Mouse (Mus musculus) testis, postnatal 14 days (tissue): ENCODE data around the gene Xrra1.
A peak's percentile ranks its signal among the peaks of the same experiment; 100 is the strongest.
"Not testable (repeated sequence)": the region's sequence is repeated elsewhere in the genome, so short reads cannot be mapped to it uniquely, and the experiment has no call there.

ENCODE experiments used
- DNase-seq: peaks from one replicate; pipeline ENCODE4 v3.0.0; 2021; ENCODE audit warnings: low spot score

The Xrra1 gene

GRCm38 (mm10) chr7:99953442-99954098 is 94.7 kb downstream of the Xrra1 start:
- no peak for DNase-seq

- no peak for DNase-seq
Measured at GRCm38 (mm10) chr7:99954212-99954611, 95.3 kb downstream of the Xrra1 start.

- no peak for DNase-seq
Measured at GRCm38 (mm10) chr7:99956095-99956494, 97.2 kb downstream of the Xrra1 start.

GRCm38 (mm10) chr7:99957226-99957965 is 98.5 kb downstream of the Xrra1 start:
- DNase-seq: no peak

- not testable (repeated sequence) for DNase-seq
Measured at GRCm38 (mm10) chr7:99960571-99960970, 101.7 kb downstream of the Xrra1 start.

GRCm38 (mm10) chr7:99961518-99961917 is 102.6 kb downstream of the Xrra1 start:
- DNase-seq: no peak

GRCm38 (mm10) chr7:99962536-99963236 is 103.8 kb downstream of the Xrra1 start:
- DNase-seq: peak; percentile 33

- no peak for DNase-seq
Measured at GRCm38 (mm10) chr7:99963237-99963860, 104.4 kb downstream of the Xrra1 start.

GRCm38 (mm10) chr7:99965020-99965841 is 106.3 kb downstream of the Xrra1 start:
- DNase-seq: no peak

GRCm38 (mm10) chr7:99966011-99966721 is 107.2 kb downstream of the Xrra1 start:
- DNase-seq: no peak
